Mouse (Mus musculus) mouse trophoblast stem cell (cell line): ENCODE results near the gene Prdm16.

Source experiments
- in situ Hi-C, 2 experiments: fragments of 300-500 bp; cut with MseI, MboI; formaldehyde crosslinking; loops; 2 replicates in 1 of 2; 3 replicates in 1 of 2; pipeline ENCODE4 v1.15.1; 2025

Prdm16 gene

DNA sequence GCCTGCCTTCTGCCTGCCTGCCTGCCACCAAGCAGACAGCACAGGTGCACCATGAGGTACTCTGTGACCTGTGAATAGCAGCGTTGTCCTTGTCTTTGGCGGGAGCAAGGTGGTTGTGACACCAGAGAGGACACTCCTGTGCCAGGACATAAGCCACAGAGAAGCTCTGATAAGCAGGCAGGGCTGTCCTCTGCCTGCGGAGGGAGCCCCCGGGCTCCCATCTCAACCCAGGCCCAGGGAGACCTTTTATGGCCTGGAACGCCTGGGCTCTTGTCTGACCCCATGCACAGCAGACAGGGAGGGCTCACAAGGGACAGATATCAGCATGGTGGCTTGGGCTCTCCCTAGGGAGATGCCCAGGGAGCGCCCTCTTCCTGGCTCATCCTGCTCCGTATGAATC is 118.7 kb downstream of the Prdm16 start:
- in situ Hi-C loops, result no loop called here

DNA sequence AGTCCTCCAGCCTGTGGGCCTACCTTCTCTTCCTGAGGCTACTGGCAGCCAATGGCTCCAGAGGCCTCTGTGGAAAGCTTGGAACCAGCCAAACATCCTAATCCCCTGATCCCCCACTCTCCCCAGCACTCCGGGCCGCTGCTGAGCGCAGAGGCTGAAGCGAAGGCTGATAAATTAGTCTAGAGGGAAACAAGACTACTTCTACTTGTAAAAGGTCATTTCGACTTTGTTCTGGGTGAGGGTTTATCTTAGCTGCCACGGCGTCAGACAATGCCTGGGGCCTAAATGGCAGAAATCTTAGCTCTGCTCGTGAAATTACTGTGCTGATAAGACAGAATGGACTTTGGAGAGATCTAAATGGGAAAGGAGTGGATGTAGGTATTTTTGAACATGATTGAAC is 120.2 kb downstream of the Prdm16 start:
- in situ Hi-C loops, result no loop called here

DNA sequence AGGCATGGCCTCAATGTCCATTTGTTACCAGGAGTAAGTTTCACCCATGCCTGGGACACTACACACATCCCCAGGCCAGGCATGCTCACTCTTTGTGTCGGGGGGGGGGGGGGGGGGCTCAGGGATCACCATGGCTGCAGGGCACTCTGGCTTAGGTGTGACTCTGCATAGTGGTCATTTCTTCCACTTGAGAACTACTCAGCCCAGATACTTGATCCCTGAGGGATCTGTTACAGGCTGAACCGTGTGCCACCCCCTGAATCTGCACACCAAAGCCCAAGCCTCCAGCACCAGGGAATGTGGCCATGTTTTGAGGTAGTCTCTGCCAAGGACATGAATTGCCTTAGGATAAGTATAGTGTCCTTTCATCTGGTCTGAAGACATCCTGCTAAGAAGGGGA is 123.0 kb downstream of the Prdm16 start:
- in situ Hi-C loops, result no loop called here

DNA sequence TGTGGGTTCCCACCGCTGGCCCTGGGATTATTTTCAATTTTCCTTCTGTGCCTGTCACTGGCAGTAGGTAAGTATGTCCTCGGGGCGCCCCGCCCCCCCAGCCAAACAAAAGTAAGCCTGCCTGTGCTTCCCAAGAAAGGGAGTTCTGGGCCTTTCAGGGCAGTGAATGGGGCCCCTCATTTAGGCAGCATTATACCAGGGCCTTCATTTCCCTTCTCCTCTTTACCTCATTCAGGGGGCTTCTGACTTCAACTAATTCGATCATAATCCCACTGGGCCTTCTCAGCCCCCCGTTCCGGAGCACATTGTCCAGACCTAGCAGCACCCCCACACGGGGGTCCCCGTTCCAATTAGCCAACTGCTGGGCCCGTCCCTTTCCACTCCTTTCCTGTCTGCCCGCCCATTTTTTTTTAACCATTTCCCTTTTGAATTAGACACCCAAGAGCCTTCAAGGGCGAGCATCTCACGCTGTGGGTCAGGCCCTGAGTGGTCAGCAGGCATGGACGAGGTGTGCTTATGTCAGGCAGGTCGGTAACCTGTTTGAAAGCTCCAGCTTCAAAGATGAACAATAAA is 124.1 kb downstream of the Prdm16 start:
- in situ Hi-C loops, result no loop called here

- in situ Hi-C loops, result no loop called here
These were observed 124.9 kb downstream of the Prdm16 start for GRCm38 (mm10) chr4:154511767-154512166.

DNA sequence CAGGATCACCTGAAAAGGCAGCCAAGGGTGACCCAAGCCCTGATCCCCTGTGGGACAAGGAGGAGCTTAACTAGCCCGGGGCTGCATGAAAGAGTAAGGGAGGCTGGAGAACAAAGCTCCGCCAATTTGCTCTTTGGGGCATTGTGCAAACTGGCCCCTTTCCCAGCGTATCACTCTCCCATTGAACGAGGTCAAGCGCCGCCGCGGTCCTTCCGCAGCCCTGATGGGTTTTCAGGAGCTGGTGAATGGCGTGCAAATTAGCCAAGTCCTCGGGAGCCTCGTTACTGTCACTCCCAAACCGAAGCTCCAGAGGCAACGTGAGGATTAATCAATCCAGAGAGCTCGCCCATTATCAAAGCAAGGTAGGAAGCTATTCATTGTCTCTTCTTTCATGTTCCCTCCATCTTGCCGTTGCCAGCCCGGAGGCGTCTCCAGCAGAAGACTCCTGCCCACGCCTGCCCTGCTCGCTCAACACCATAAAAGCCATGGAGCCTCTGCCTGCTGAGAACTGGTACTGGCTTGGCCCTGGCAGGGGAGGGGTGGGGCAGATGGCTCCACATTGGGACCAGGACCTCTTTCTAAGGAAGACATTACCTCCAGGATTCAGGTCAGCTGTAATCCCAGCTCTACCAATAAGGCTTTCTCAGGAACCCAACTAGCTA is 129.8 kb downstream of the Prdm16 start:
- in situ Hi-C loops, result no loop called here

- in situ Hi-C loops, result no loop called here
These were observed 131.4 kb downstream of the Prdm16 start for GRCm38 (mm10) chr4:154505313-154505712.

DNA sequence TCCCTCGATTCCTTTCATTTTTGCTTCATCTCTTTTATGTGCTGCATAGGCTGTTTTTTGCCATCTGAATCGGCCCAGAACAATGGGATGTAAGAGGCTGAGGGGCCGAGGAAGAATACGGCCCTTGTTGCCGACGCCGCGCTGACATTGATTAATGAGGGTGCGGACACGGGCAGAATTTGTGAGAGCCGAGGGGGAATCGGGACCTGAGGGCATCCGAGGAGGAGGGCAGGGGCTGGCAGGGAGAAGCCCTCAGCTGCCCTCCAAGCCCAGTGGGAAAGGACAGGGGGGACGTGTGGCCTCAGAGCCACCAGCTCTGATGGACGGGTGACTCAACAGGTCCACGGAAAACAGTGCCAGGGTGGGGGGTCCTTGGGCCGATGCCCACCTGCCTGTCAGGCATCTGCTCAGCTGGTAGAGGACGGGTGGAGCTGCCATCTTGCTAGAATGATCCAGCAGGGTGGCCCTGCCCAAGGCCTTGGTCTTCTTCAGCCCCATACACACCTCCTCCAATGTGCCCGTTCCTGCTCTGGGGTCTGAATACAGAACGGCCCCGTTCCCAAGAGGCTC is 133.3 kb downstream of the Prdm16 start:
- in situ Hi-C loops, result no loop called here

DNA sequence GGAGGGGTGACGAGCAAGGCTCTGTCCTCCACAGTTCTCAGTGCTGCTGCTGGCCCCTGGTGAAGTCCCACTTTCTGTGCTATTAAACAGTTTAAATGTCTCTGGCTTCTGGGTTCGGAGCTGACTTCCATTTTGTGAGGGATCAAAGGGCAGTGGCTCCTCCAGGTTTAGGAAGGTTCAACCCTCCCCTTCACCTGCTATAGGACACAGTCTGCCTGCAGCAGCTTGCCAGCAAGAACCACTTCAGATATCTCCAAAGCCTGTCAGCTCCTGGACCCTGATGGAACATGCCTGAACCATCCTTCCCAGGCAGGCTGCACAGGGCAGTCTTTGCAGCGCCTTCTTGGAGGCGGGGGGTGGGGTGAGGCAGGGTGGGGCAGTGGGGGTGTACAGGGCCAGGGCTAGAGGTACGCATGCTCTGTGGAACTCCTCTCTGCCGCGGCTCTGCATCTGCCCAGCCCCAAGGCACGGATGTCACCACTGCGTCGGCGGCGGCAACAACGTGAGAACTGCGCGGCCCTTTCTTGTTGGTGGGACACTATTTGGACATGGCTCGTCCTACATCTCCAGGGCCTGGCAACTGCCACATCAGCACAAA is 134.2 kb downstream of the Prdm16 start:
- in situ Hi-C loops, result no loop called here

DNA sequence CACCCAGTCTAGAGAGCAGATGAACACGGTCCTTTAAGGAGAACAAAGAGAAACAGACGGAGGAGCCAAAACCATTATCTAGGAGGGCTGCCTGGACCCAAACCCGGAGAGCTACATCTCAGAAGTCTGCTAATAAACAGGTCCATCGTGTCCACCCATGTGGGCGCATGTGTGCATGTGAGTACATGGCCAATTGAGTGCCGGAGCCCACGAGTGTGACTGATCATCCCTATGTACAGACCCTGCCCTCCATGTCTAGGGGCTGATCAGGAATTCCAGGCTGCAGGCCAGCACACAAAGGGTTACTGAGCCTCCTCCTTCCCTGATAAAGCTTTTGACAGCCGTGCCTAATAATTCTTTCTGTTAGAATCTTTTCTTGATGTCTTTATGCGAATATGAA is 136.0 kb downstream of the Prdm16 start:
- in situ Hi-C loops, result no loop called here

- in situ Hi-C loops, result no loop called here
These were observed 136.8 kb downstream of the Prdm16 start for GRCm38 (mm10) chr4:154499701-154500523.

- in situ Hi-C loops, result no loop called here
These were observed 139.1 kb downstream of the Prdm16 start for GRCm38 (mm10) chr4:154497423-154498175.

DNA sequence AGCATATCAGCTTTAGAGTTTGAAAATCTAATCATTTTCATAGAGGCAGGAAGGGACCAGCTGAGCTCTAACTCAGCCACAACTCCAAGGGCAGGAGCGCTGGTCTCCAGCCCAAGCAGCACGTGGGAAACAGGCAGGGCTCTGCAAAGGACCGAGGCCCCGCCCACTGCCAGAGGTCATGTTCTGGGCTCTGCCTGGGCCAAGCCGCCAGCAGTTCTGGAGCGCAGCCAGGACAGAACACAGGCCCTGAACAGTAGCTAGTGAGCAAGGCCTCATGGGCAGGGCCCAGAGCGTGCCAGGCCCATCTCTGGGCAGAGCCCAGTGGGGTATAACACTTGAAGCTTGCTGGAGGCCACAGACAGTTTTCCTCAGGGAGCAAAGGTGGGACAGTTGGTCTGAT is 139.7 kb downstream of the Prdm16 start:
- in situ Hi-C loops, result no loop called here

GRCm38 (mm10) chr4:154496522-154496921 is 140.2 kb downstream of the Prdm16 start:
- in situ Hi-C loops, result no loop called here

DNA sequence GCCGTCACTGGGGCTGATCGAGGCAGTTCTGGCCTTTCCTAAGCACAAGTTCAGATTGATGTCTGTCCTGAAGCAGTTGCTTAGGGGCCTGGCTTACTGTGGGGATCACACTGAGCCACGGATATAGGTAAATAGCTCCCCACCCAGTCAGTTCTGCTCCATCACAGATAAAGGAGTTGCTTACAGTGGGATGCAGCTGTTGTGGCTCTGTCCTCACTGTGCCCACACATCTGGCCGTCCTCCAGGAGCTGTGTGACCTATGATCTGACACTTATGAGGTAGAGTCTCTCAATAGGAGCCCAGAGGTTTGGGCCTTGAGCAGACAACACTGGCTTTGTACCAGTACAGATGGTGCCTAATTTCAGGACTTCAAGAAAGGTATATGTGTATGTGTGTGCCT is 142.7 kb downstream of the Prdm16 start:
- in situ Hi-C loops, result no loop called here

DNA sequence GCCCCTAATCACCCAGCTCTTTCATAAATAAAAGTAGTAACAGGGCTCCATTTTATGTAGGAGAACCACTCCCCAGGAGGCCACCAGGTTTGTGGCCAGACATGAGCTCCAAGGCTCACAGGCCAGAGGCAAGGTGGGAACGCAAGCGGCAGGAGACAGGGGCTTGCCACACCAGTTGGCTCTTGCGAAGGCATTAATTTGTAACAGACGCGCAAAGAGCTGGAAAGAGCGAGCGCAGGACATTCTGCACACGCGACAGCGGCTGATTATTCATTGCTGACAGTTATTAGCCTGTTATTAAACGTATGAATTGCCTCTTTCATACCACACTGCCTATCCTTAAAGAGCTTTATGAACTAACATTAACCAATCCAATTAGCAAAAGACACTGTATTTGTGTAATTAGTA is 144.0 kb downstream of the Prdm16 start:
- in situ Hi-C loops, result no loop called here

DNA sequence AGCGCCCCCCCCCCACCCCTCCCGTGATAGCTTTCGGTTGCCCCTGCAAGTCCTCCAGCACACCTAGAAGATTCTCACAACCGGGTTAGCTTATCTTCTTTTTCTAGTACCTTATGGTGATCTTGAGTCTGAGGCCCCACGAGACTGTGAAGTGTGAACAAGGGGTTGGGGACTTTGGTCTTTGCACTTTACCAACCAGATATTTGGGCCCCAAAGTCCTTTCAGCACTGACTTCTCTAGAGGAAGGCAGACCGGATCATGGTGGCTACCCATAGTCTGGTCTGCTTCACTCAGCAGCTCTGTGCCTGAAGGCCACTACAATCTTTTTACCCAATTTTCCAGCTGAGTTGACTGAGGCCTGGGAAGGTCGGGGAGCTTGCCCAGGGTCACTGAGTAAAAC is 144.4 kb downstream of the Prdm16 start:
- in situ Hi-C loops, result no loop called here

- in situ Hi-C loops, result no loop called here
These were observed 148.6 kb downstream of the Prdm16 start for GRCm38 (mm10) chr4:154488031-154488430.

DNA sequence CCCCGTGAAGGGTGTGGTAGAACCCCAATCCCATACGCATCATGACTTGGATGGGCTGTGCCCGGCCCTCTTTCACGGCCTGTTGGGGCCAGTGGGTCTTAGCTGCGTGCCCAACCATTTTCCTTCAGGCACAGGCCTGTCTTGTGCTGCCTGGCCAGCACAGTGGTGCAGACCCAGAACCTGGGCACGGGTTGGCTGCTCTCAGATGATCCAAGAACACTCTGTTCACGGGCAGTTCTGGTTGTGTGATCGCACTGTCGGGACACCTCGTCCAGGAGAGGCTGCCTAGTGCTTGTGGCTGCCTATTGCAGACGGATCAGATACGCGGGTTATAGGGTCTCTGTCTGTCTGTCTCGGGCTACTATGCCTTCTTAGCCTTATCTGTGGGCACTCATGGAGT is 154.0 kb downstream of the Prdm16 start:
- in situ Hi-C loops, result no loop called here

DNA sequence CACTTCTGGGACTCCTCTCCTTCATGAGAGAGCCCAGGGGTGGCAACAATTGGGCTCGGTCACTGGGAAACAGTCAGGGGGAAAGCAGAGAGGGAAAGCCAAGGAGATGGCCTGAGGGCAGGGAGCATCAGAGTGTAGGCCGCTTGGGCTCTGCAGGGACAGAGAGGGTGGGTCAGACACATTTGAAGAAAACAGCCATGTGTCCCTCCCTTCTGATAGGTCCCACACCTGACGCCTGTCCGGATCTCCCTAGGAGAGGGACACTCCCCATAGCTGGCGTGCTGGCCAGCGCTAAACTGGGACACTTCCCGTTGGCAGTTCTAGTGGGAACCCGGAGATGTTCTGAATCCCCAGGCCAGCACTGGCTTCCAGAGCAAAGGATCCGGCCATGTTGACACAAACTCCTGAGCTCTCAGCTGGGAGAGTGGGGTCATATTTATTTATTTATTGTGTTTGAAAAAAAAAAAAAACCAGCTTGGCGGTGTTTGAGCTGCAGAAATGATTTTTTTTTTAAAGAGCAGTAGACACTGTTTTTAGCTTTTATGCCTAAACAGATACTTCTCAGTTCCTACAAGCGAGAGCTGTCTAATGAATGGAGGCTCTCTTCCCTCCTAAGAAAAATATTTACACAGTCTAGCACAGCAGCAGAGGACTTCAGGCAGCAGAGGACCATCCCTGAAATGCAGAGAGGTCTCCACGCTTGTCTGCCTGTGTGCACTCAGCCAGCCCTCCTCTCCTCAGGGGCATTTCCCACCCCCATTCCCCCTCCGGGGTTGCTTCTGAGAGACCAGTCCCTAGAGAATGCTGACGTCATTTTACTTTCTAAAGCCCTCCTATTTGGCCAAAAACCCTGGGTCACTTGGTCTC is 154.7 kb downstream of the Prdm16 start:
- in situ Hi-C loops, result no loop called here
